Mouse (Mus musculus): ENCODE measurements around the gene Swt1. TPM values are rescaled to one million over a fixed set of nuclear protein-coding genes. Genes with fewer than 3 reads are reported as not detected.

Gene Swt1
- polyA plus RNA-seq, 1 experiment, result 15.6 TPM

DNA sequence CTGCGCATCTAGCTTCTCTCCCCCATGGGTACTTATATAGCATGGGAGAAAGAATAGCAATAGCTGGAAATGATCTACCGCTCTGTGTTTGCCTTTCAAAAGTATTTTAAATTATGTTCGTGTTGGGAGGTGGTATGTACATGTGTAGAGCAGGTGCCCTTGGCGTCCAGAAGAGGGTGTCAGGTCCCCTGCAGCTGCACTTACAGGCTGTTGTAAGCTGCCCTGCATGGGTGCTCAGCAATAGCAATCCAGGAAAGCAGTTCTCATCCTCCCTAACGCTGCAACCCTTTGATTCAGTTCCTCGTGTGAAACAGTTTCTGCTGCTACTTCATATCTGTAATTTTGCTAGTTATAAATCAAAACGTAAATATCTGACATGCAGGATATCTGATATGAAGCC, 98.7 kb downstream of the Swt1 start:
- Histone ChIP-seq H3K27ac (ENCODE audit: insufficient read depth, low read length) (no peak overlapping the region), H3K4me1 (ENCODE audit: control insufficient read depth, insufficient read depth, low read length) (no peaks in the 10 kb centered on the region), H3K4me3 (ENCODE audit: insufficient read depth, low read length) (no peak overlapping the region)
- TF ChIP-seq CTCF (IDR thresholded peaks at IDR 0.05; ENCODE audit: borderline replicate concordance, insufficient read depth, low read length), result no peak
- TF ChIP-seq POLR2A (IDR thresholded peaks at IDR 0.05; ENCODE audit: low read depth, low read length), result no peak

DNA sequence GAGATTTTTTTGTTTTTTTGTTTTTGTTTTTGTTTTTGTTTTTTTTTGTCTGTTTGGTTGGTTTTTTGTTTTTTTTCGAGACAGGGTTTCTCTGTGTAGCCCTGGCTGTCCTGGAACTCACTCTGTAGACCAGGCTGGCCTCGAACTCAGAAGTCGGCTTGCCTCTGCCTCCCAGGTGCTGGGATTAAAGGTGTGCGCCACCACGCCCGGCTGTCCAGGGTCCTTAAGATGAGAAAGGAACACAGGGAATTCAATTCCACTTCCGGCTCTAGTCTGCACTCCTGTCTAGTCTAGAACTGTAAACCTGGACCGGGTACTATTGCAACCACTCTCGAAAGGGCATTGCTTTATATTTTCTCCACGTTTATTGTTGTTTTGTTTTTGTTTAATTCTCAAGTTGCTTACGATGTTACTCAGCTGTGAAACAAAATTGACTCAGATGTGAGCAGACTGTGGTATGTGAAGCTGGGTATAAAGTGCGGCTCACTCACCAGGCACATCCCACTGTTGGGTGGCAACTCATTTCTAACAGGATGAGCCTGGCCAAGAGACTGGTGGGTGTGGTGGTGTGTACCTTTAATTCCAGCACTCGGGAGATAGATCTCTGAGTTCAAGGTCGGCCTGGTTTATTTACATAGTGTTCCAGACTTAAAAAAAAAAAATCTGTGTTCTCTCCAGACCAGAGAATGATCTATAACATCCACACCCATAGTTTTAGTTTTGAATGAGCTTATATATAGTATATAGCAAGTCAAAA, 99.7 kb downstream of the Swt1 start:
- Histone ChIP-seq H3K4me1 (ENCODE audit: control insufficient read depth, insufficient read depth, low read length) (no peaks in the 10 kb centered on the region), H3K27ac (ENCODE audit: insufficient read depth, low read length) (no peak overlapping the region), H3K4me3 (ENCODE audit: insufficient read depth, low read length) (no peak overlapping the region)
- TF ChIP-seq POLR2A (IDR thresholded peaks at IDR 0.05; ENCODE audit: low read depth, low read length), result no peak

DNA sequence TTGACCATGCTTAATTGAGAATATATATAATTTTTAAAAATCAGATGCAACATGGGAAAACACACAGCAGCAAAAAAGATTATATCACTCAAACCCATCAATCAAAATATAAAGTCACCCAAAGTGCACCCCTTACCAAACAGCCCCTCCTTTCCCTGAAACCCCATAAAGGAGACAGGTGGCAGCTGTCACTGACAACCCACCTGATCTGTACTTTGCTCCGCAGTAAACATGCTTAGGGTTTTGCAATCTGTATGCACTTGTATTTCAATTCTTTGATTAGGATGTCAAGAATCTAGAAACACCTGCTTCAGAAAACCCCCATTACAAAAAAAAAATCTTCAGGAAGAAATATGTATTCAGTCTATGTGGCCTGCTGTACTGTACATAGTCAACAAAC, 102.9 kb downstream of the Swt1 start:
- TF ChIP-seq POLR2A (IDR thresholded peaks at IDR 0.05; ENCODE audit: low read depth, low read length) (no peak), CTCF (IDR thresholded peaks at IDR 0.05; ENCODE audit: borderline replicate concordance, insufficient read depth, low read length) (no peak)
- Histone ChIP-seq H3K4me3 (ENCODE audit: insufficient read depth, low read length) (no peak overlapping the region), H3K27ac (ENCODE audit: insufficient read depth, low read length) (no peak overlapping the region), H3K4me1 (ENCODE audit: control insufficient read depth, insufficient read depth, low read length) (no peaks in the 10 kb centered on the region)

DNA sequence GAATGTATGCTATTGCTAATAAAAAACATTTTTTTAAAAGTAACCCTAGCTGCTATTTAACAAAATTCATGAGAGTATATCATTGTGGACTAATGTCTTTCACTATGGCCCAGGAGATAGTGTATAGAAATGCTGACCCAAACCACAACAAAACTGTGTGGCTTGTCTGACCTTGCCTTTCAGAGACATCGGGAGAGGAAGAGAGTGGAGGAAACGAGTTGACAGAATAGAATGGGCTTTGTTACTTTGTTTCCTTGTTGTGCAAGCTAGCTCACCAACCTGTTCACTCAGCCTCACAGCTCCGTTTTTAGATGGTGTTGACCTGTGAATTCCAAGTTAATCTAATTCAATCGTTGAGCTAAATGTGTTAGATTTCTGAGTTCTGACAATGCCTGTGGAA, 107.8 kb downstream of the Swt1 start:
- Histone ChIP-seq H3K4me3 (ENCODE audit: insufficient read depth, low read length) (no peak overlapping the region), H3K4me1 (ENCODE audit: control insufficient read depth, insufficient read depth, low read length) (no peaks in the 10 kb centered on the region), H3K27ac (ENCODE audit: insufficient read depth, low read length) (no peak overlapping the region)
- TF ChIP-seq CTCF (IDR thresholded peaks at IDR 0.05; ENCODE audit: borderline replicate concordance, insufficient read depth, low read length), result no peak
- TF ChIP-seq POLR2A (IDR thresholded peaks at IDR 0.05; ENCODE audit: low read depth, low read length), result no peak

DNA sequence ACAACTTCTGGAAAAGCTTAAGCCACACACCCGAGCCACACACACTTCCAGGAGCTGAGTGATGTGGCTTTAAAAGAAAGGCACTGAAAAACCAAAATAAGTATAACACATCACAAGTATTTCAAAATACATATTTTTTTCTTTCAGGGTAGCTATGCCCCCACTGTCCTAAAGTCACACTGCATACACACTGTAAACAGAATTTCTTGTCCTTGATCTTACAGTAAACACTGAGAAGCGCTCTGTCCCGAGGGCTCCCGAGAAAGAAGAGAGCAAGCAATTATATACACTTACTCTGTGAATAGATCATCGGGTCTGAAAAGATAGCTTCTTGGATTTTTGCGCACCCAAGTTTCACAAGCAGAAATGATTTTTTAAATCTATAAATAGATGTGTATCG, 109.0 kb downstream of the Swt1 start:
- Histone ChIP-seq H3K27ac (ENCODE audit: insufficient read depth, low read length) (no peak overlapping the region), H3K4me3 (ENCODE audit: insufficient read depth, low read length) (no peak overlapping the region), H3K4me1 (ENCODE audit: control insufficient read depth, insufficient read depth, low read length) (no peaks in the 10 kb centered on the region)
- TF ChIP-seq CTCF (IDR thresholded peaks at IDR 0.05; ENCODE audit: borderline replicate concordance, insufficient read depth, low read length), result no peak
- TF ChIP-seq POLR2A (IDR thresholded peaks at IDR 0.05; ENCODE audit: low read depth, low read length), result no peak

Other genes with a start within 250 kb of the Swt1 start
- gene Gm47985, start 245.9 kb downstream of the Swt1 start, polyA plus RNA-seq (2011; ENCODE audit: insufficient read length, low read depth, missing spikeins), result not detected in 2 replicates
- not detected in 2 replicates for gene Gm8947, start 236.1 kb downstream of the Swt1 start, polyA plus RNA-seq (2011; ENCODE audit: insufficient read length, low read depth, missing spikeins)
- gene Gm47995, start 230.0 kb downstream of the Swt1 start, polyA plus RNA-seq (2011; ENCODE audit: insufficient read length, low read depth, missing spikeins), result not detected in 2 replicates
- gene 3110040M04Rik, start 224.3 kb downstream of the Swt1 start, polyA plus RNA-seq (2011; ENCODE audit: insufficient read length, low read depth, missing spikeins), result not detected in 2 replicates
- not detected in 2 replicates for gene Gm47996, start 218.3 kb downstream of the Swt1 start, polyA plus RNA-seq (2011; ENCODE audit: insufficient read length, low read depth, missing spikeins)
- 91.0 and 105 TPM in 2 replicates for gene Ivns1abp, start 84.0 kb downstream of the Swt1 start, polyA plus RNA-seq (2011; ENCODE audit: insufficient read length, low read depth, missing spikeins)
- gene Trmt1l, start 87 bp upstream of the Swt1 start, polyA plus RNA-seq (2011; ENCODE audit: insufficient read length, low read depth, missing spikeins), result 33.7 and 33.9 TPM in 2 replicates
- 80.0 and 96.5 TPM in 2 replicates for gene Rnf2, start 72.5 kb upstream of the Swt1 start, polyA plus RNA-seq (2011; ENCODE audit: insufficient read length, low read depth, missing spikeins)
- gene Fam129a, start 142.7 kb upstream of the Swt1 start, polyA plus RNA-seq (2011; ENCODE audit: insufficient read length, low read depth, missing spikeins), result 68.1 and 81.6 TPM in 2 replicates

All from embryonic fibroblast, embryonic 13.5 days (primary cell).